Mouse (Mus musculus): ENCODE measurements around the gene Tnk2. TPM values are rescaled to one million over a fixed set of nuclear protein-coding genes. Genes with fewer than 3 reads are reported as not detected.
A peak's percentile ranks its signal among the peaks of the same experiment; 100 is the strongest.

Tnk2 gene
- polyA plus RNA-seq, 1 experiment: 24.1 TPM

DNA sequence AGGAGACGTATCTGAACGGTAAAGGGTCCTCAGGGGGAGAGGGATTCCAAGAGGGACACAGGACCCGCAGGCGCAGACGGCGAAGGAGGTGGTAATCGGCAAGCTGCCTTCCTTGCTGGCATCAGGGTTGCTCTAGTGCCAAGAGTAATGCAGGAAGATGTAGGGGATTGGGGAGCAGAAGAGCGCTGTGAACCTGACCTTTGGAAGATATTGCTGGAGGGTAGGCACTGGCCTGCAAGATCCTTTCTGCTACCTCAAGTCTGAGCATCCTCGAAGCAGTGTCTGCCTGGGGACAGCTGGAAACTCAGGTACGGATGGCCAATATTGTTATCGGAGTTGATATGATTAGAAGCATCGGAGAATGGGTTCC is 1.1 kb downstream of the Tnk2 start:
- Histone ChIP-seq H3K4me1 (ENCODE audit: control insufficient read depth, insufficient read depth, insufficient read length, low read length) (peaks cover 9% of the 10 kb centered on the region), H3K27ac (replicated peaks; ENCODE audit: low read depth, low read length) (no peak overlapping the region), H3K4me3 (ENCODE audit: insufficient read depth, low read depth, low read length) (peak overlapping the region; percentile 70)

DNA sequence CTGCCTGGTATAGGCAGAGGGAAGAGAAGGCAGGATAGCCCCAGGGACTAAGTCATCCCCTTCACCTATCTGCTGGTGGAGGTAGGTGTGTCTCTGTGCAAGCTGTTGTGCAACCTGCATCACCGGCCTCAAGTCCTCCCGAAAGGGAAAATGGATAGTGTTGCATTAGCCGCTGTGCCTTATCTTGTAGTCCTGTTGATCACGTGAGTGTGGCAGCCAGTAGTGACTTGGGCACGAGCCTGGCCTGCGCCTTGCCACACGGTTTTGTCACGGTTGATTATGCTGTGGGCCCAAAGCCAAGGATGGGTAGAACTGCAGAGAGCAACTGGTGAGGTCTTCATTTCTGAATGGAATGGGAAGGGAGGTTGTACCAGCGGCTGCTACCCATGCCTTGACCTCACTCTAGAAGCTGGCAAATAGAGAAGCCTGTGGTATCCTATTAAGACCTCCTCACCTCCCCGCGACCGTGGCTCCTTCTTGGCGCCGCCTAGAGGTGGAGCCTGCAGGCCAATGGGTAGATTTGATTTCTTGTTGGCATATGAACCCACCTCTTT is 1.8 kb downstream of the Tnk2 start:
- Histone ChIP-seq H3K27ac (replicated peaks; ENCODE audit: low read depth, low read length) (no peak overlapping the region), H3K4me3 (ENCODE audit: insufficient read depth, low read depth, low read length) (peak overlapping the region; percentile 70), H3K4me1 (ENCODE audit: control insufficient read depth, insufficient read depth, insufficient read length, low read length) (peaks cover 9% of the 10 kb centered on the region)

DNA sequence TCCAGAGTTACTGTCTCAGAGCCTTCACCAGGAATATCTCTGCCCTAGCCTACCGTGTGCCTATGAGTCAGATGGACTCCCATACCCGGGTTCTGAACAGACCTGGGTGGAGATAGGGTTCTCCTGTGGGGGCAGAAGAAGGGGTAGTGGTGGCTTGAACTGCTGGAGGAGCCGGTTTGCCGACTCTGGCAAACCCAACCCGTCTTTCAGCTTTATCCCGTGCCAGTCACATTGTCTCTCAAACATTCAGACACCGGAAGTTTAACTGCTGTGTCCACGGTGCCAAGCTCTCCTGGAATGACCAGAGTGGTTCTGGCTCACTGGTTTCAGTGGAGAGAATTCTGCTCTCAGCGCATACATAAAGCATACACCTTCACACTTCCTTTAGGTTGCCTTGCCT is 2.3 kb downstream of the Tnk2 start:
- Histone ChIP-seq H3K4me3 (ENCODE audit: insufficient read depth, low read depth, low read length) (no peak overlapping the region), H3K27ac (replicated peaks; ENCODE audit: low read depth, low read length) (no peak overlapping the region), H3K4me1 (ENCODE audit: control insufficient read depth, insufficient read depth, insufficient read length, low read length) (peaks cover 9% of the 10 kb centered on the region)

DNA sequence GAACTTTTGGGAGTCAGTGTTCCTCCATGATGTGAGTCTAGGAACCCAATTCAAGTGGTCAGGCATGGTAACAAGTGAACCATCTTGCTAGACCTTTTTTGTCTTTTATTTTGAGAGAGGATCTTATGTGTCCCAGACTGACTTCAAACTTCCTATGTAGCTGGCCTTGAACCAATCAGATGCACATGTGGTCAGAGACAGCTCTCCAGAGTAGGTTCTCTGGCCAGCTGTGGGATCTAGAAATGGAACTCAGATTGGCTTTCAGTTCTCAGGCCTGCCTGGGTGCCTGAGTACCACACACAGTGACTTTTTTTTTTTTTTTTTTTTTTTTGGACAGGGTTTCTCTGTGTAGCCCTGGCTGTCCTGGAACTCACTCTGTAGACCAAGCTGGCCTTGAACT is 4.0 kb downstream of the Tnk2 start:
- H3K4me3 ChIP-seq (ENCODE audit: insufficient read depth, low read depth, low read length): no peak overlapping the region
- peaks cover 9% of the 10 kb centered on the region for H3K4me1 ChIP-seq (ENCODE audit: control insufficient read depth, insufficient read depth, insufficient read length, low read length)
- H3K27ac ChIP-seq (replicated peaks; ENCODE audit: low read depth, low read length): no peak overlapping the region

DNA sequence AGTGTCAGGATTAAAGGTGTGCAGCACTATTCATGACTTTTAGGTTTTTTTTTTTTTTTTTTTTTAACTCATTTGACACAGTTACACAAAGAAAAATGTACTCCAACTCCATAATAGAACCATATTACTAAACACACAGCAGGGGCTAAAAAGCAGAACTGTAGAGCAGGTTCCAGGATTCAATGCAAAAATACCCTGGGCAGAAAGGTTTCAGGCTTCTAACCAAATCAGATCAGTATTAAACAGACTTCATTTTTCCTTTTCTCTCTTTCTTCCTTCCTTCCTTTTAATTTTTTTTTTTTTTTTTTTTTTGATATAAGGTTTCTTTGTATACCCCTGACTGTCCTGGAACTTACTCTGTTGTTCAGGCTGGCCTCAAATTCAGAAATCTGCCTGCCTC is 6.8 kb downstream of the Tnk2 start:
- H3K27ac ChIP-seq (replicated peaks; ENCODE audit: low read depth, low read length): no peak overlapping the region

DNA sequence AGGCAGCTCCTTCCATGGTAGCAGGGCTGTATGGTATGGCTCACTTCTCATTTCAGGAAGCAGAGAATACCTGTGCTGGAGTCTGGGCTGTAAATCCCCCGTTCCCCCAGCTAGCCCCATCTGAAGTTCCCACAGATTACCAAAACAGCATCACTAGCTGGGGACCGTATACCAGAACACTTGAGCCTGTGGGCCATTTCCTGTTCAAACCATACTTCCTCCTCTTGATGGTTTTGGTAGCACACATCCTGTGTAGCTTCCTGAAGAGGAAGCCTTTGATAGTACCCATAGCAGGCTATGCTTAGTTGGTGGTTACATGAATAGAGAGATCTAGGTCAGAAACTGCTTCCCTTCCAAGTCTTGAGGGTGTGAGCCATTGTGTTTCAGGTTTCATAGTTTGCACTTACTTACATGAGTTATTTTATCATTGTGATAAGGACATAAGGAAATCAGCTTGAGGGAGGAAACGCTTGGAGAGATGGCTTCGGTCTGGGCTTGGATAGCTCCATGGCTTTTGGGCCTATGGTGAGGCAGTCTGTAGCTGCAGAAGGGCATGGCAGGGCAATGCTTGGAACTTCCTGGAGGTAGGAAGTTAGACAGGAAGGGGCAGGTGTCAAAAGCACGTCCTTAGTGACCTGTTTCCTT is 7.4 kb downstream of the Tnk2 start:
- Histone ChIP-seq H3K27ac (replicated peaks; ENCODE audit: low read depth, low read length) (no peak overlapping the region; the same call in 1 of the 2 replicates), H3K4me3 (ENCODE audit: insufficient read depth, low read depth, low read length) (no peak overlapping the region), H3K4me1 (ENCODE audit: control insufficient read depth, insufficient read depth, insufficient read length, low read length) (no peaks in the 10 kb centered on the region)

More for the DNA sequence above, 6.8 kb downstream of the Tnk2 start:
- peaks cover 3% of the 10 kb centered on the region for H3K4me1 ChIP-seq (ENCODE audit: control insufficient read depth, insufficient read depth, insufficient read length, low read length)
- H3K4me3 ChIP-seq (ENCODE audit: insufficient read depth, low read depth, low read length): no peak overlapping the region

DNA sequence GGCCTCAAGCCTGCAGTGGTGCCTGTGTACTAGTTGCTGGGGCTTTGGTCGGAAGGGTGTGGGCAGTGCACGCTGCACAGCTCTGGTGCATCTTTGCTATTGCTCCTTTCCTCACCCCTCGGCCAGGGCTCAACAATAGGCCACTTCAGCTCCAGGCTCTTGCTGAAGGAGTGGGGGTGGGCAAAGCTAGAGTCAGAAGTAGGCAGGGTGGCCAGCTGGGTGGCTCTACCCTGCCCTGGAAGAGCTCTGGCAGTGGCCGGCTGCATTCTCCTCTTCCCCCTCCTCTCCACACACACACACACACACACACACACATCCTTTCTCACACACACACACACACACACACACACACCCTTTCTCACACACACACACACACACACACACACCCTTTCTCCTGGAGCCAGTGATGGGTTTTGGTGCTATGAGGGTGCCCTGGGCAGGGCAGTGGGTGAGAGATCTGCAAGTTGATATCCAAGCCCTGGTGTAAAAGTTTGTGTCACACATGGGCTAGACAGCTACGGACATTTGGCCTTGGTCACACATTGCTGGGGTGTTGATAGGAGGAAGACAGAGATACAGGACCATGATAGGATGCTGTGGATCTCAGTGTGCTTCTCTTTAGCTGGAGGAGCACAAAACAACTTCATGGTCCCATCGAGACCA is 10.5 kb downstream of the Tnk2 start:
- Histone ChIP-seq H3K4me1 (ENCODE audit: control insufficient read depth, insufficient read depth, insufficient read length, low read length) (peaks cover 12% of the 10 kb centered on the region), H3K27ac (replicated peaks; ENCODE audit: low read depth, low read length) (no peak overlapping the region), H3K4me3 (ENCODE audit: insufficient read depth, low read depth, low read length) (no peak overlapping the region)

DNA sequence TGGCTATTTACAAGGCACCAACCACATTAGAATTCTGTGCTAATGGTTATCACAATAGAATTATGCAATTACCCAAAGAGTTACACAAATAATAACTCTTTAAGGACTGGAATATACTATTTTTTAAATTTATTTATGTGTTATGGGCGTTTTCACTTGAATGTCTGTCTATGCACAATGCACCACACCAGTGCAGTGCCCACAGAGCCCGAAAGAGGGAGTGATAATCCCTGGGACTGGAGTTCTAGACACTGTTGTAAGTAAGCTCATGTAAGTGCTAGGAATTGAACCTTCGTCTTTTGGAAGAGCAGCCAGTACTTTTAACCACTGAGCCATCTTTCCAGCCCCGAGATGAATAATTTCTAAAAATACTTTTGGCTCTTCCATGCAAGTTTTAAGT is 11.9 kb downstream of the Tnk2 start:
- Histone ChIP-seq H3K4me3 (ENCODE audit: insufficient read depth, low read depth, low read length) (no peak overlapping the region), H3K4me1 (ENCODE audit: control insufficient read depth, insufficient read depth, insufficient read length, low read length) (peaks cover 20% of the 10 kb centered on the region), H3K27ac (replicated peaks; ENCODE audit: low read depth, low read length) (no peak overlapping the region)

DNA sequence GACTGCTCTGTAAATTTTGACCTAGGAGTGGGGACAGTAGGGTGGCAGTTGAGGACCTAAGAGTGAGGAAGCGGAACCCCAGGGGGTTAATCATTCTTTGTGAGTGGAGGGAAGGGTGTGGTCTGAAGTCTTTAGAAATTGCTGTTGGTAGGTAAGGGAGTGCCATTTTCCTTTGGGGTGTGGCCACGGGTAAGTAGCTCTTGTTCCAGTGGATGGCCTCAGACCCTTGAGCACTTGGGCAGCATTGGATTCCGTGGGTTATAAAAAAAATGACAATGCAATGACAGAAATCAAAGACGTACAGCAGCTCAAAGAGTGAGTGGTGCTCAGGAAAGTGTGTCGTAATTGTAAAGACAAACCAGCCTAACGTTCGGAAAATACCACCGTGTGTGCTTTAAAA is 12.6 kb downstream of the Tnk2 start:
- Histone ChIP-seq H3K4me1 (ENCODE audit: control insufficient read depth, insufficient read depth, insufficient read length, low read length) (peaks cover 20% of the 10 kb centered on the region), H3K27ac (replicated peaks; ENCODE audit: low read depth, low read length) (no peak overlapping the region), H3K4me3 (ENCODE audit: insufficient read depth, low read depth, low read length) (no peak overlapping the region)

DNA sequence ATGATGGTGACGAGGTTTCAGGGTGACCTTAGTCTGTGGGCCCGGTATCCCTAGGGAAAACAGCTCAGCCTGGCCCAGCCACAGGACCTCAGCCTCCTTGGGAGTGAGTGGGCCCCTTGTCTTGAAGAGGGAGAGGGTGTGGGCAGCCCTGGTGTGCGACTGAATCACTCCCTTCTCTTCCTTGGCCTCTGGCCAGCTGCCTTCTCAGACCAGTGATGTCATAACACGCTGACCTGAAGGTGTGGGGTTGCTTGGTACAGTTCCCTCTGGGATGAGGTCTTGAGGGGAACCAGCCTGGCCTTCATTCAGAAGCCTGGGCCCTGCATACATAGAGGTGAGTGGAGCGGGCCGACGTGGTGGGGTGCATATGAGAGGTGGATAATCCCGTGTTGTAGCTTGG is 13.1 kb downstream of the Tnk2 start:
- Histone ChIP-seq H3K4me1 (ENCODE audit: control insufficient read depth, insufficient read depth, insufficient read length, low read length) (peaks cover 20% of the 10 kb centered on the region), H3K4me3 (ENCODE audit: insufficient read depth, low read depth, low read length) (no peak overlapping the region), H3K27ac (replicated peaks; ENCODE audit: low read depth, low read length) (0 out of 2 replicates have a peak overlapping the region, but pooled peaks have one; percentile 1)

DNA sequence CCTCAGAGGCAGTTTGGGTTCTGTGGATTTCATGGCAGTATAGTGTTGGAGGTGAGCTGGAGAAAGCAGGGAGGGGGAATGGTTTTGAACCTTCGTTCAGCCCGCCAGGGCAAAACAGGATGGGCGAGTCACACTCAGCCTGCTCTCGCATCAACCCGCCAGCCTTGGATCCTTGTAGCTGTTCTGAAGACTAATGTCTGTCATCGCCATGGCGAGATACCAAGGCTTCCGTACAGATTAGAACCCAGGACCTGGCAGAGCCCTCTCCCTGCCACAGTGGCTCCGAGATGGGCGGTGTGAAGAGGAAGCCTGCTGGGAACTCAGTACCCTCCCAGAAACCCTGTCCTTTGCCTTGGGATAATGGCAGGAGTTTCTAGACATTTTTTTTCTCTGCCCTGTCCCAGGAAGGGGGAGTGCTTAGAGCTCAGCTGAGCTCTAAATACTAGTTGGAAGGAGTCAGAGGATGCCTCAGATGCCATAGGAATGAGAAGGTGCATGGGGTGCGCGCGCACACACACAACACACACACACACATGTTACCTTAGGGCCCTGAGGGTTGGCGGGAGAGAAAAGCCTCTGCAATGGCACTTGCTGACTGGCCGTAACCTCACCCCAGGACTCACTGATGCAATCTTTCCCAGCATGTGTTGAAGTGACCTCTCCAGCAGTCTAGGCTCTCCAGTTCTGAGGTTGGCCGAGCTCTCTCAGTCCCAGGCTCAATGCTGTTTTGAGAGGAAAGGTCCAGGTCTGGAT is 14.0 kb downstream of the Tnk2 start:
- Histone ChIP-seq H3K4me1 (ENCODE audit: control insufficient read depth, insufficient read depth, insufficient read length, low read length) (peaks cover 20% of the 10 kb centered on the region), H3K27ac (replicated peaks; ENCODE audit: low read depth, low read length) (no peak overlapping the region)

DNA sequence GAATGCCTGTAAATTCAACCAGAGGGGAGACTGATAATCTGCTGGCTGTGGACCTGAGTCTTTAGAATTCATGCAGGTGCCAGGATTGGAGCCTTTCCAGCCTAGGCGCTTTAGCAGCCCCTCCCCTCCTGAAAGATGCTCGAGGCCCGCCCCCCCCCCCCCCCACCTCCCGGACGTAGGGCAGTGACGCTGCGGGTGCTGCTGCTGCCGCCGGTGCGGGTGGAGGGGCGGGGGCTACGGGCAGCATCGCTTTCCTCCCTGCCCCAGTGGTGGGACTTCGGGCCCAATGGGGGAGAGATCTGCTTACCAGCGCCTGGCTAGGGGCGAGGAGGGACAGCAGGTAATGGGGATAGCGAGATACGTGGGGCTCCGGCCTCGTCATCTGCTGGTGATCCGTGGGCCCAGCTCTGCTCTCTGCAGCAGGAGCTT is 15.1 kb downstream of the Tnk2 start:
- no peak overlapping the region for H3K27ac ChIP-seq (replicated peaks; ENCODE audit: low read depth, low read length)
- peaks cover 23% of the 10 kb centered on the region for H3K4me1 ChIP-seq (ENCODE audit: control insufficient read depth, insufficient read depth, insufficient read length, low read length)

More for the DNA sequence above, 14.0 kb downstream of the Tnk2 start:
- no peak overlapping the region for H3K4me3 ChIP-seq (ENCODE audit: insufficient read depth, low read depth, low read length)

DNA sequence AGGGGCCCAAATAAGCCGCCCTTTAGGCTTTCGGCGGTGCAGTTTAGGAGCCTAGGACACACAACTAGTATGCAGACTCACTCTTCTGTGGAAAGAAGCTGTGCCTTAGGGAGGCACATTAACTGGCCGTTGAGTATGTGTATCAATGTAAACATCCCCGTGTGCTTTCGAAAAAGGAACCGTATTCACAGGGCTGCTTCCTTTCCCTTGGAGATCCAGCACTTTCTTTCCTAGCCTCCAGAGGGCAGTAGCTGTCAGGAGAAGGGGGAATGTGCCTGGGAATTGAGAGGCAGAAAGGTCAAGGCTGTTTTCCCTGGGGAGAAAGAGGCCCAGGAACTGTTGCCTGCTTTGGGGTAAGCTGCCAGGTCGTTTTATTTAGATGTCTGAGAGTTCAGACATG is 15.7 kb downstream of the Tnk2 start:
- 0 out of 2 replicates have a peak overlapping the region, but pooled peaks have one; percentile 42 for H3K27ac ChIP-seq (replicated peaks; ENCODE audit: low read depth, low read length)
- peak overlapping the region; percentile 46 for H3K4me3 ChIP-seq (ENCODE audit: insufficient read depth, low read depth, low read length)
- peaks cover 23% of the 10 kb centered on the region for H3K4me1 ChIP-seq (ENCODE audit: control insufficient read depth, insufficient read depth, insufficient read length, low read length)

More for the DNA sequence above, 15.1 kb downstream of the Tnk2 start:
- peak overlapping the region; percentile 46 for H3K4me3 ChIP-seq (ENCODE audit: insufficient read depth, low read depth, low read length)

DNA sequence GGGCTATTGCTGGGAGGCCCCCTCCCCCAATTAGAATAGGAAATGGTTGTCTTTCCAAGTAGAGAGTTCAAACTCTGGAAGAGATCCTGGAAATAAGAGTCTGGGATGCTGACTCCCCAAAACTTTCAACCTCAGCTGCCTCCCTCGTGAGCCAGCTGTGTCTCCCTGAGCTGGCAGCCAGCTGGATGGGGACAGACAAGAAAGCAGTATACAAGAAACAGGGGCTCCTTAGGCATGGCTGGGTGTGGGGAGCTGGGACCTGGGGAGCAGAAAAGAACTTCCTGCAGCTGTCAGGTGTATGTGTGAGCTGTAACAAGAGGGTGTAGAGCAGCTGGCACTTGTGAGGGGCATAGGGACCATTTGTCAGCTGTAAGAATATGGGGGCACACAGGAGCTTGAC is 16.4 kb downstream of the Tnk2 start:
- Histone ChIP-seq H3K4me3 (ENCODE audit: insufficient read depth, low read depth, low read length) (no peak overlapping the region), H3K4me1 (ENCODE audit: control insufficient read depth, insufficient read depth, insufficient read length, low read length) (peaks cover 24% of the 10 kb centered on the region), H3K27ac (replicated peaks; ENCODE audit: low read depth, low read length) (peak overlapping the region; percentile 42)

DNA sequence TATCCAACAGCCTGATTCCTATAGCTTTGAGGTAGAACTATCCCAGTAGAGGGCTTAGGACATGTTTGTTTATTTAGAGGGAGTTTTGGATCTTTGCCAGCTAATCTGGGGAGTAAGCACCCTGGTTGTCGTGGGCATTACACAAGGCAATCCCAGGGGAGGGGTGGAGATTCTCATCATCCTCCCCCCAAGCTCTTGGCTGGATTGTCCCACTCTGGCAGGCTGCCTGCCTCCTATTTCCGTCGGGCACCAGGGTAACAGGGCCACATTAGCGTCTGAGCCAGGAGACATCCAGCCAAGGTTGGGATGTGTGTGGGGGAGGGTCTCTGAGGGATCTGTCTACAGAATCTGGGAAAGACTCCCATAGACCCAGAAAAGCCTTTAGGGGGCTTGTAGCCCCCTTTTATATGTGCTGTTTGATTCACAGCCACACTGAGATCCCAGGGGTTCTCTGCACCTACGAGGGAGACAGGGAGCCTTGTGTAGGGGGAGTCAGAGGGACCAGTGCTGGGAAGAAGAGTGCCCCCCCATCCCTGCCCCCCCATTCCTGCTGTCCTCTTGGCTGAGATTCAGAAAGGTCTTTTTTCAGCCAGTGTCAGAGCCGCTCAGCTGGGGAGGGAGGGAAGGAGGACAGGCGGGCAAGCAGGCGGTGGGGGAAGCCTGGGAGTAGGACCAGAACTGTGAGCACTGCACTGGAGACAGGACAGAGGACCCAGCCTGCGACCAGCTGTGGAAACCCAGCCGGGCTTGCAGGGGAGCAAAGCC is 17.1 kb downstream of the Tnk2 start:
- Histone ChIP-seq H3K4me1 (ENCODE audit: control insufficient read depth, insufficient read depth, insufficient read length, low read length) (peaks cover 28% of the 10 kb centered on the region), H3K27ac (replicated peaks; ENCODE audit: low read depth, low read length) (peak overlapping the region; percentile 54), H3K4me3 (ENCODE audit: insufficient read depth, low read depth, low read length) (peak overlapping the region; percentile 55)
